ENCODE assay signal across 9 mouse cellular contexts in the genomic region with DNA sequence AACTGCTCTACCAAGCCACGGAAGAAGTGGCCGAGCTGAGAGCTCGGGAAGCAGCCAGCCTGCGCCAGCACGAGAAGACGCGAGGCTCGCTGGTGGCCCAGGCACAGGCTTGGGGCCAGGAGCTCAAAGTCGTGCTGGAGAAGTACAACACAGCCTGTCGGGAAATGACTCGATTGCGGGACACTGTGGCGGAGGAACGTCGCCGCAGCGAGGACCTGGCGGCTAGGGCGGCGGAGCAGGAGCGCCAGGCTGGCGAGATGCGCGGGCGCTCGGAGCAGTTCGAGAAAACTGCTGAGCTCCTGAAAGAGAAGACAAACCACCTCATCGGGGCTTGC. TPM values are rescaled to one million over a fixed set of nuclear protein-coding genes. Genes with fewer than 3 reads are reported as not detected.
DNase-seq lines count a peak whose midpoint lies in the region; ATAC-seq and TF ChIP-seq lines count a peak whose summit lies in the region.
"Had no signal": no experiment of that assay in that cellular context is flagged by ENCODE, and none has a peak within 500 bp of the region (broad histone marks: within the 10 kb centered on the region; RNA-seq: fewer than 3 reads in every experiment).

No protein-coding gene starts in this region.

- H3K4me3 ChIP-seq in lung, postnatal 0 days (ENCODE audit: low read depth, low read length): peak overlapping the region; percentile 5; the same call in 1 of the 2 replicates
- peak overlapping the region; percentile 33 for H3K4me3 ChIP-seq in limb, embryonic 14.5 days (replicated peaks; ENCODE audit: low read length)
- peak overlapping the region; percentile 38 for H3K4me3 ChIP-seq in stomach, embryonic 16.5 days (replicated peaks; ENCODE audit: low read length)

- H3K4me2 ChIP-seq in lung, postnatal 0 days (replicated peaks; ENCODE audit: low read depth, low read length): peak overlapping the region; percentile 43
- peak overlapping the region; percentile 56 for H3K4me2 ChIP-seq in limb, embryonic 14.5 days (replicated peaks; ENCODE audit: low read depth, low read length, severe bottlenecking)
- peak overlapping the region; percentile 55 for H3K4me2 ChIP-seq in stomach, embryonic 16.5 days (ENCODE audit: low read depth, low read length)

- no peak overlapping the region for H3K27ac ChIP-seq in lung, postnatal 0 days (ENCODE audit: low read length)
- H3K27ac ChIP-seq in limb, embryonic 14.5 days (replicated peaks; ENCODE audit: low read depth, low read length): no peak overlapping the region
- H3K27ac ChIP-seq in stomach, embryonic 16.5 days (ENCODE audit: low read length): no peak overlapping the region

- no peak overlapping the region for H3K9ac ChIP-seq in lung, postnatal 0 days (replicated peaks; ENCODE audit: low read depth)
- peak overlapping the region; percentile 49 for H3K9ac ChIP-seq in limb, embryonic 14.5 days (ENCODE audit: low read depth, low read length, severe bottlenecking)
- peak overlapping the region; percentile 65 for H3K9ac ChIP-seq in stomach, embryonic 16.5 days (ENCODE audit: low read length)

- 10% methylated on average over 28 of the region's 28 CpGs for WGBS in lung, postnatal 0 days
- WGBS in limb, embryonic 14.5 days: 25% methylated on average over 28 of the region's 28 CpGs
- WGBS in stomach, embryonic 16.5 days: 20% methylated on average over 28 of the region's 28 CpGs

- H3K36me3 ChIP-seq in lung, postnatal 0 days (ENCODE audit: insufficient read depth, low read length): no peaks in the 10 kb centered on the region
- no peaks in the 10 kb centered on the region for H3K36me3 ChIP-seq in limb, embryonic 14.5 days (ENCODE audit: control insufficient read depth, insufficient read depth, low read length)
- H3K36me3 ChIP-seq in stomach, embryonic 16.5 days (ENCODE audit: control insufficient read depth, insufficient read depth, low read length): no peaks in the 10 kb centered on the region

- TF ChIP-seq CTCF in lung, postnatal 0 days (IDR thresholded peaks at IDR 0.05): no peak

- DNase-seq in adrenal gland, postnatal 36 days: peak; percentile 21 to 25
- DNase-seq in adrenal gland, adult 18-20 months (ENCODE audit: low spot score in 2 of 2): no peak
- no peak for DNase-seq in lung, postnatal 0 days (ENCODE audit: low spot score)
- no peak for DNase-seq in lung, postnatal 10 days
- no peak for DNase-seq in limb, embryonic 14.5 days (ENCODE audit: low spot score)
- DNase-seq in frontal cortex, postnatal 10 days (ENCODE audit: low spot score in 2 of 2): no peak
- no peak for DNase-seq in testis, postnatal 10 days (ENCODE audit: low spot score)

- no peaks in the 10 kb centered on the region for H3K4me1 ChIP-seq in lung, postnatal 0 days (ENCODE audit: insufficient read depth, low read depth, low read length)
- peaks cover 6% of the 10 kb centered on the region; the same call in 1 of the 2 replicates for H3K4me1 ChIP-seq in limb, embryonic 14.5 days (ENCODE audit: control insufficient read depth, insufficient read depth, low read length)
- H3K4me1 ChIP-seq in stomach, embryonic 16.5 days (ENCODE audit: control insufficient read depth, insufficient read depth, low read length): peaks cover 7% of the 10 kb centered on the region; the same call in 1 of the 2 replicates

- TF ChIP-seq POLR2A in limb, embryonic 14.5 days (IDR thresholded peaks at IDR 0.05; ENCODE audit: borderline replicate concordance, extremely low read depth, insufficient read depth, insufficient read length): no peak

- peaks cover 3% of the 10 kb centered on the region; the same call in 1 of the 2 replicates for H3K27me3 ChIP-seq in lung, postnatal 0 days (replicated peaks; ENCODE audit: insufficient read depth, low read length)
- 0 out of 2 replicates have a peak, but pooled peaks cover 11% of the 10 kb centered on the region for H3K27me3 ChIP-seq in limb, embryonic 14.5 days (ENCODE audit: control insufficient read depth, insufficient read depth, low read length)
- no peaks in the 10 kb centered on the region; the same call in 1 of the 2 replicates for H3K27me3 ChIP-seq in stomach, embryonic 16.5 days (ENCODE audit: control insufficient read depth, insufficient read depth, low read length)

- no peaks in the 10 kb centered on the region for H3K9me3 ChIP-seq in lung, postnatal 0 days (ENCODE audit: low read length)
- no peaks in the 10 kb centered on the region for H3K9me3 ChIP-seq in limb, embryonic 14.5 days (ENCODE audit: control insufficient read depth, low read length)
- no peaks in the 10 kb centered on the region for H3K9me3 ChIP-seq in stomach, embryonic 16.5 days (replicated peaks; ENCODE audit: control insufficient read depth, low read length)

- no peak for TF ChIP-seq EP300 in lung, postnatal 0 days (IDR thresholded peaks at IDR 0.05)

- no peak for ATAC-seq in lung, postnatal 0 days
- ATAC-seq in limb, embryonic 14.5 days (ENCODE audit: low FRiP score, low read depth): no peak
- ATAC-seq in stomach, embryonic 16.5 days (ENCODE audit: insufficient read depth, low FRiP score): no peak

RNA-seq across cellular contexts. Expression of a gene that starts 11.4 kb away (rescaled TPM):
- total RNA-seq in adrenal gland, postnatal 36 days (2021): 10 to 100 TPM; 24.2 to 24.4 TPM
- 10 to 100 TPM; 19.7 to 20.1 TPM for total RNA-seq in adrenal gland, adult 18-20 months (2021)
- polyA plus RNA-seq in lung, postnatal 0 days (2015; fragmentation: Nextera tagmentation; extraction: Ambion mirVana): 26.9 and 31.1 TPM in 2 replicates
- polyA plus RNA-seq in limb, embryonic 14.5 days (2012; rRNA removed): 100 and 112 TPM in 2 replicates
- 52.2 and 53.4 TPM in 2 replicates for polyA plus RNA-seq in limb, embryonic 14.5 days (2014; fragmentation: Nextera tagmentation; extraction: Ambion mirVana)
- polyA plus RNA-seq in stomach, embryonic 16.5 days (2015; fragmentation: Nextera tagmentation; extraction: Ambion mirVana): 54.6 and 60.2 TPM in 2 replicates

RNA-seq across cellular contexts. Expression of a gene that starts 14.9 kb away (rescaled TPM):
- total RNA-seq in adrenal gland, postnatal 36 days (2021): 1 to 10 TPM; 1.3 to 3.9 TPM
- 1 to 10 TPM; 1.3 to 6.6 TPM for total RNA-seq in adrenal gland, adult 18-20 months (2021)
- polyA plus RNA-seq in lung, postnatal 0 days (2015; fragmentation: Nextera tagmentation; extraction: Ambion mirVana): 0.42 and 0.44 TPM in 2 replicates
- 1.9 and 3.7 TPM in 2 replicates for polyA plus RNA-seq in limb, embryonic 14.5 days (2012; rRNA removed)
- 2.7 and 4.2 TPM in 2 replicates for polyA plus RNA-seq in limb, embryonic 14.5 days (2014; fragmentation: Nextera tagmentation; extraction: Ambion mirVana)
- 8.0 and 10.5 TPM in 2 replicates for polyA plus RNA-seq in stomach, embryonic 16.5 days (2015; fragmentation: Nextera tagmentation; extraction: Ambion mirVana)
- total RNA-seq: liver, adult 2 months had no signal

RNA-seq across cellular contexts. Expression of a gene that starts 23.6 kb away (rescaled TPM):
- under 1 TPM; 0.49 to 0.66 TPM for total RNA-seq in adrenal gland, postnatal 36 days (2021)
- total RNA-seq in adrenal gland, adult 18-20 months (2021): 1 to 10 TPM; 1.5 TPM
- polyA plus RNA-seq in lung, postnatal 0 days (2015; fragmentation: Nextera tagmentation; extraction: Ambion mirVana): 5.3 and 5.8 TPM in 2 replicates
- 8.3 and 9.8 TPM in 2 replicates for polyA plus RNA-seq in limb, embryonic 14.5 days (2012; rRNA removed)
- polyA plus RNA-seq in limb, embryonic 14.5 days (2014; fragmentation: Nextera tagmentation; extraction: Ambion mirVana): 13.5 and 14.6 TPM in 2 replicates
- 7.0 and 9.2 TPM in 2 replicates for polyA plus RNA-seq in stomach, embryonic 16.5 days (2015; fragmentation: Nextera tagmentation; extraction: Ambion mirVana)

RNA-seq across cellular contexts. Expression of a gene that starts 39.4 kb away (rescaled TPM):
- 1 to 10 TPM; 1.3 to 2.3 TPM for total RNA-seq in adrenal gland, postnatal 36 days (2021)
- total RNA-seq in adrenal gland, adult 18-20 months (2021): 1 to 10 TPM; 1.4 to 3.0 TPM
- 0.31 TPM in 2 replicates for polyA plus RNA-seq in lung, postnatal 0 days (2015; fragmentation: Nextera tagmentation; extraction: Ambion mirVana)
- polyA plus RNA-seq in limb, embryonic 14.5 days (2012; rRNA removed): 25.0 and 31.1 TPM in 2 replicates
- 3.9 TPM in 2 replicates for polyA plus RNA-seq in limb, embryonic 14.5 days (2014; fragmentation: Nextera tagmentation; extraction: Ambion mirVana)
- polyA plus RNA-seq in stomach, embryonic 16.5 days (2015; fragmentation: Nextera tagmentation; extraction: Ambion mirVana): 0.85 and 1.2 TPM in 2 replicates

RNA-seq across cellular contexts. Expression of a gene that starts 42.6 kb away (rescaled TPM):
- 10 to 100 TPM; 24.4 to 32.0 TPM for total RNA-seq in adrenal gland, postnatal 36 days (2021)
- total RNA-seq in adrenal gland, adult 18-20 months (2021): 10 to 100 TPM; 25.2 to 25.5 TPM
- 17.9 and 19.2 TPM in 2 replicates for polyA plus RNA-seq in lung, postnatal 0 days (2015; fragmentation: Nextera tagmentation; extraction: Ambion mirVana)
- 40.5 and 41.0 TPM in 2 replicates for polyA plus RNA-seq in limb, embryonic 14.5 days (2012; rRNA removed)
- 23.3 and 26.3 TPM in 2 replicates for polyA plus RNA-seq in limb, embryonic 14.5 days (2014; fragmentation: Nextera tagmentation; extraction: Ambion mirVana)
- polyA plus RNA-seq in stomach, embryonic 16.5 days (2015; fragmentation: Nextera tagmentation; extraction: Ambion mirVana): 30.3 and 33.9 TPM in 2 replicates

Comparison
In these comparisons a context has a peak if more than half of its experiments do, and no peak if none do; other contexts are left out.
1. DNase-seq: peak in adrenal gland, postnatal 36 days (2 of 2); none in adrenal gland, adult 18-20 months (0 of 2), lung, postnatal 0 days (single experiment), lung, postnatal 10 days (single experiment), limb, embryonic 14.5 days (single experiment), frontal cortex, postnatal 10 days (0 of 2) and testis, postnatal 10 days (single experiment).
2. Peak in every context shown above with its lines, with median percentiles within 50 percentile points of each other: H3K4me2 ChIP-seq and H3K4me3 ChIP-seq.